Mouse (Mus musculus): Measurements from ENCODE around the gene Pou2f1. TPM values are rescaled to one million over a fixed set of nuclear protein-coding genes. Genes with fewer than 3 reads are reported as not detected.
A peak's percentile ranks its signal among the peaks of the same experiment; 100 is the strongest.

The Pou2f1 gene
- polyA plus RNA-seq, 1 experiment from 2014 or later, result 13.8 TPM

- H3K36me3 ChIP-seq, result no peaks in the 10 kb centered on the region
- peak overlapping the region; percentile 41; the same call in 1 of the 2 replicates for H3K27ac ChIP-seq
- H3K4me3 ChIP-seq, result no peak overlapping the region
- no peaks in the 10 kb centered on the region for H3K27me3 ChIP-seq
- peaks cover 11% of the 10 kb centered on the region for H3K4me1 ChIP-seq
- 53% methylated on average over 9 of the region's 9 CpGs for WGBS
- no peak overlapping the region for H3K9ac ChIP-seq
- H3K9me3 ChIP-seq, result no peaks in the 10 kb centered on the region
- no peak overlapping the region for H3K4me2 ChIP-seq
- 0 out of 2 replicates have a peak, but pooled peaks have one; percentile 19 for ATAC-seq (ENCODE audit: borderline replicate concordance, extremely low read depth, low FRiP score, low TSS enrichment)
Measured at GRCm38 (mm10) chr1:165860373-165861234, 141.9 kb downstream of the Pou2f1 start.

- Histone ChIP-seq H3K9ac (no peak overlapping the region), H3K4me1 (no peaks in the 10 kb centered on the region), H3K27ac (no peak overlapping the region), H3K4me3 (no peak overlapping the region), H3K4me2 (no peak overlapping the region), H3K36me3 (no peaks in the 10 kb centered on the region), H3K27me3 (no peaks in the 10 kb centered on the region), H3K9me3 (no peaks in the 10 kb centered on the region)
- 0 out of 2 replicates have a peak, but pooled peaks have one; percentile 53 for ATAC-seq (ENCODE audit: borderline replicate concordance, extremely low read depth, low FRiP score, low TSS enrichment)
- 85% methylated on average over 5 of the region's 5 CpGs for WGBS
Measured at GRCm38 (mm10) chr1:165858356-165858755, 144.1 kb downstream of the Pou2f1 start.

GRCm38 (mm10) chr1:165857279-165857678, 145.2 kb downstream of the Pou2f1 start:
- Histone ChIP-seq H3K4me1 (no peaks in the 10 kb centered on the region), H3K36me3 (no peaks in the 10 kb centered on the region), H3K4me2 (no peak overlapping the region), H3K27ac (no peak overlapping the region), H3K9ac (no peak overlapping the region), H3K9me3 (no peaks in the 10 kb centered on the region), H3K27me3 (no peaks in the 10 kb centered on the region), H3K4me3 (no peak overlapping the region)
- WGBS, result 91% methylated on average over 11 of the region's 11 CpGs
- ATAC-seq (ENCODE audit: borderline replicate concordance, extremely low read depth, low FRiP score, low TSS enrichment), result no peak

- no peak overlapping the region for H3K9ac ChIP-seq
- H3K4me1 ChIP-seq, result no peaks in the 10 kb centered on the region
- no peak overlapping the region for H3K27ac ChIP-seq
- H3K9me3 ChIP-seq, result no peaks in the 10 kb centered on the region
- H3K27me3 ChIP-seq, result no peaks in the 10 kb centered on the region
- H3K4me3 ChIP-seq, result no peak overlapping the region
- 64% methylated on average over 9 of the region's 9 CpGs for WGBS
- no peak overlapping the region for H3K4me2 ChIP-seq
- no peaks in the 10 kb centered on the region for H3K36me3 ChIP-seq
- ATAC-seq (ENCODE audit: borderline replicate concordance, extremely low read depth, low FRiP score, low TSS enrichment), result peak; percentile 23; the same call in 1 of the 2 replicates
Measured at GRCm38 (mm10) chr1:165855759-165856545, 146.5 kb downstream of the Pou2f1 start.

- ATAC-seq (ENCODE audit: borderline replicate concordance, extremely low read depth, low FRiP score, low TSS enrichment), result no peak
- 60% methylated on average over 10 of the region's 10 CpGs for WGBS
- H3K4me2 ChIP-seq, result no peak overlapping the region
Measured at GRCm38 (mm10) chr1:165853729-165854420, 148.6 kb downstream of the Pou2f1 start.

GRCm38 (mm10) chr1:165853131-165853721, 149.3 kb downstream of the Pou2f1 start:
- WGBS, result 47% methylated on average over 4 of the region's 4 CpGs
- H3K27ac ChIP-seq, result no peak overlapping the region

More at GRCm38 (mm10) chr1:165853729-165854420, 148.6 kb downstream of the Pou2f1 start:
- H3K9ac ChIP-seq, result no peak overlapping the region
- H3K27me3 ChIP-seq, result no peaks in the 10 kb centered on the region
- H3K27ac ChIP-seq, result no peak overlapping the region
- peaks cover 9% of the 10 kb centered on the region; the same call in 1 of the 2 replicates for H3K4me1 ChIP-seq
- no peaks in the 10 kb centered on the region for H3K9me3 ChIP-seq
- no peak overlapping the region for H3K4me3 ChIP-seq
- H3K36me3 ChIP-seq, result no peaks in the 10 kb centered on the region

GRCm38 (mm10) chr1:165852131-165852530, 150.3 kb downstream of the Pou2f1 start:
- Histone ChIP-seq H3K27me3 (no peaks in the 10 kb centered on the region; the same call in 1 of the 2 replicates), H3K4me2 (no peak overlapping the region), H3K9ac (no peak overlapping the region), H3K9me3 (no peaks in the 10 kb centered on the region), H3K36me3 (no peaks in the 10 kb centered on the region), H3K4me3 (no peak overlapping the region), H3K4me1 (peaks cover 9% of the 10 kb centered on the region; the same call in 1 of the 2 replicates), H3K27ac (no peak overlapping the region)
- WGBS, result 43% methylated on average over 5 of the region's 5 CpGs
- ATAC-seq (ENCODE audit: borderline replicate concordance, extremely low read depth, low FRiP score, low TSS enrichment), result no peak

More at GRCm38 (mm10) chr1:165853131-165853721, 149.3 kb downstream of the Pou2f1 start:
- peaks cover 9% of the 10 kb centered on the region; the same call in 1 of the 2 replicates for H3K4me1 ChIP-seq
- H3K27me3 ChIP-seq, result no peaks in the 10 kb centered on the region
- no peaks in the 10 kb centered on the region for H3K36me3 ChIP-seq
- ATAC-seq (ENCODE audit: borderline replicate concordance, extremely low read depth, low FRiP score, low TSS enrichment), result no peak
- H3K4me3 ChIP-seq, result no peak overlapping the region
- no peak overlapping the region for H3K4me2 ChIP-seq
- H3K9ac ChIP-seq, result no peak overlapping the region
- H3K9me3 ChIP-seq, result no peaks in the 10 kb centered on the region

- Histone ChIP-seq H3K9me3 (no peaks in the 10 kb centered on the region), H3K4me3 (no peak overlapping the region), H3K27ac (peak overlapping the region; percentile 26; the same call in 1 of the 2 replicates), H3K27me3 (peaks cover 17% of the 10 kb centered on the region), H3K4me1 (peaks cover 16% of the 10 kb centered on the region), H3K36me3 (no peaks in the 10 kb centered on the region), H3K9ac (no peak overlapping the region), H3K4me2 (no peak overlapping the region)
- no peak; the same call in 1 of the 2 replicates for ATAC-seq (ENCODE audit: borderline replicate concordance, extremely low read depth, low FRiP score, low TSS enrichment)
- WGBS, result 55% methylated on average over 17 of the region's 17 CpGs
Measured at GRCm38 (mm10) chr1:165849458-165850445, 152.7 kb downstream of the Pou2f1 start.

GRCm38 (mm10) chr1:165848881-165849280, 153.6 kb downstream of the Pou2f1 start:
- no peak for ATAC-seq (ENCODE audit: borderline replicate concordance, extremely low read depth, low FRiP score, low TSS enrichment)
- Histone ChIP-seq H3K4me1 (peaks cover 18% of the 10 kb centered on the region), H3K9ac (no peak overlapping the region), H3K27me3 (peaks cover 26% of the 10 kb centered on the region), H3K27ac (peak overlapping the region; percentile 26; the same call in 1 of the 2 replicates), H3K36me3 (no peaks in the 10 kb centered on the region), H3K4me3 (no peak overlapping the region), H3K9me3 (no peaks in the 10 kb centered on the region), H3K4me2 (no peak overlapping the region)
- WGBS, result 46% methylated on average over 4 of the region's 4 CpGs

- H3K9ac ChIP-seq, result no peak overlapping the region
- H3K36me3 ChIP-seq, result no peaks in the 10 kb centered on the region
- peaks cover 18% of the 10 kb centered on the region for H3K4me1 ChIP-seq
- ATAC-seq (ENCODE audit: borderline replicate concordance, extremely low read depth, low FRiP score, low TSS enrichment), result no peak
- H3K4me2 ChIP-seq, result no peak overlapping the region
- no peak overlapping the region for H3K27ac ChIP-seq
- H3K9me3 ChIP-seq, result no peaks in the 10 kb centered on the region
- peaks cover 31% of the 10 kb centered on the region for H3K27me3 ChIP-seq
- WGBS, result 82% methylated on average over 8 of the region's 8 CpGs
- H3K4me3 ChIP-seq, result no peak overlapping the region
Measured at GRCm38 (mm10) chr1:165848417-165848816, 154.1 kb downstream of the Pou2f1 start.
